Mouse (Mus musculus): ENCODE data around the gene Fez2. TPM values are rescaled to one million over a fixed set of nuclear protein-coding genes. Genes with fewer than 3 reads are reported as not detected.
A peak's percentile ranks its signal among the peaks of the same experiment; 100 is the strongest.

Gene Fez2
- total RNA-seq, 2 experiments from 2014 or later = 47.0 to 60.6 TPM

- no peak for DNase-seq (ENCODE audit: low spot score in 2 of 2)
These were observed 8.1 kb downstream of the Fez2 start for GRCm38 (mm10) chr17:78409900-78410299.

GRCm38 (mm10) chr17:78408386-78408785 is 9.6 kb downstream of the Fez2 start:
- no peak for DNase-seq (ENCODE audit: low spot score in 2 of 2)

- DNase-seq (ENCODE audit: low spot score in 2 of 2) = no peak
These were observed 10.4 kb downstream of the Fez2 start for GRCm38 (mm10) chr17:78407581-78407980.

GRCm38 (mm10) chr17:78406854-78407253 is 11.1 kb downstream of the Fez2 start:
- no peak for DNase-seq (ENCODE audit: low spot score in 2 of 2)

- no peak for DNase-seq (ENCODE audit: low spot score in 2 of 2)
These were observed 12.6 kb downstream of the Fez2 start for GRCm38 (mm10) chr17:78405336-78405735.

- no peak for DNase-seq (ENCODE audit: low spot score in 2 of 2)
These were observed 14.1 kb downstream of the Fez2 start for GRCm38 (mm10) chr17:78403804-78404203.

GRCm38 (mm10) chr17:78403229-78403628 is 14.7 kb downstream of the Fez2 start:
- DNase-seq (ENCODE audit: low spot score in 2 of 2) = no peak

GRCm38 (mm10) chr17:78402174-78402573 is 15.8 kb downstream of the Fez2 start:
- no peak for DNase-seq (ENCODE audit: low spot score in 2 of 2)

GRCm38 (mm10) chr17:78401713-78402112 is 16.2 kb downstream of the Fez2 start:
- no peak for DNase-seq (ENCODE audit: low spot score in 2 of 2)

- no peak for DNase-seq (ENCODE audit: low spot score in 2 of 2)
These were observed 16.6 kb downstream of the Fez2 start for GRCm38 (mm10) chr17:78401311-78401710.

- DNase-seq (ENCODE audit: low spot score in 2 of 2) = no peak
These were observed 17.7 kb downstream of the Fez2 start for GRCm38 (mm10) chr17:78400130-78400840.

GRCm38 (mm10) chr17:78392401-78393087 is 25.4 kb downstream of the Fez2 start:
- peak in 1 of 2 experiments; percentile 11 for DNase-seq (ENCODE audit: low spot score in 2 of 2)

- no peak for DNase-seq (ENCODE audit: low spot score in 2 of 2)
These were observed 28.4 kb downstream of the Fez2 start for GRCm38 (mm10) chr17:78389573-78389972.

GRCm38 (mm10) chr17:78388101-78388847 is 29.7 kb downstream of the Fez2 start:
- DNase-seq (ENCODE audit: low spot score in 2 of 2) = peak in 1 of 2 experiments; percentile 14

- peak in 1 of 2 experiments; percentile 16 for DNase-seq (ENCODE audit: low spot score in 2 of 2)
These were observed 30.3 kb downstream of the Fez2 start for GRCm38 (mm10) chr17:78387665-78388064.

GRCm38 (mm10) chr17:78382321-78382720 is 35.6 kb downstream of the Fez2 start:
- DNase-seq (ENCODE audit: low spot score in 2 of 2) = peak in 1 of 2 experiments; percentile 3

GRCm38 (mm10) chr17:78379730-78380245 is 38.2 kb downstream of the Fez2 start:
- peak in 1 of 2 experiments; percentile 9 for DNase-seq (ENCODE audit: low spot score in 2 of 2)

GRCm38 (mm10) chr17:78379079-78379729 is 38.7 kb downstream of the Fez2 start:
- DNase-seq (ENCODE audit: low spot score in 2 of 2) = peak in 1 of 2 experiments; percentile 9

- DNase-seq (ENCODE audit: low spot score in 2 of 2) = peak in 1 of 2 experiments; percentile 8
These were observed 41.4 kb downstream of the Fez2 start for GRCm38 (mm10) chr17:78376587-78376986.

GRCm38 (mm10) chr17:78374756-78375155 is 43.2 kb downstream of the Fez2 start:
- peak in 1 of 2 experiments; percentile 5 for DNase-seq (ENCODE audit: low spot score in 2 of 2)

- no peak for DNase-seq (ENCODE audit: low spot score in 2 of 2)
These were observed 44.1 kb downstream of the Fez2 start for GRCm38 (mm10) chr17:78373849-78374248.
